Mouse (Mus musculus) adipocyte (in vitro differentiated cells): ENCODE data around the gene Mboat7.
"Not testable (repeated sequence)": the region's sequence is repeated elsewhere in the genome, so short reads cannot be mapped to it uniquely, and the experiment has no call there.

Experiments used
- DNase-seq: peaks from one replicate; pipeline ENCODE4 v3.0.0-alpha.2; 2016; ENCODE audit warnings: low spot score

Gene Mboat7

GRCm38 (mm10) chr7:3692987-3693808 is at the start of gene Mboat7:
Gene Mboat7 (minus strand): TSS chr7:3693523.
- peak; percentile 97 for DNase-seq

- DNase-seq = not testable (repeated sequence)
Observed at GRCm38 (mm10) chr7:3732675-3733074, 39.4 kb upstream of the Mboat7 start.

- not testable (repeated sequence) for DNase-seq
Observed at GRCm38 (mm10) chr7:3725459-3725858, 32.1 kb upstream of the Mboat7 start.

- DNase-seq = not testable (repeated sequence)
Observed at GRCm38 (mm10) chr7:3720268-3720667, 26.9 kb upstream of the Mboat7 start, which contains the start of gene Pirb. Gene Pirb (minus strand): TSS chr7:3720391.

GRCm38 (mm10) chr7:3715249-3715648 is 21.9 kb upstream of the Mboat7 start:
- no peak for DNase-seq

GRCm38 (mm10) chr7:3712264-3712942 is 19.1 kb upstream of the Mboat7 start:
- no peak for DNase-seq

GRCm38 (mm10) chr7:3709000-3709399 is 15.7 kb upstream of the Mboat7 start:
- DNase-seq = no peak

- DNase-seq = not testable (repeated sequence)
Observed at GRCm38 (mm10) chr7:3708447-3708980, 15.2 kb upstream of the Mboat7 start.

- no peak for DNase-seq
Observed at GRCm38 (mm10) chr7:3707568-3708413, 14.5 kb upstream of the Mboat7 start.

GRCm38 (mm10) chr7:3707027-3707426 is 13.7 kb upstream of the Mboat7 start:
- DNase-seq = no peak

GRCm38 (mm10) chr7:3706343-3706934 is 13.1 kb upstream of the Mboat7 start:
- DNase-seq = no peak

GRCm38 (mm10) chr7:3705911-3706310 is 12.6 kb upstream of the Mboat7 start:
- no peak for DNase-seq

- not testable (repeated sequence) for DNase-seq
Observed at GRCm38 (mm10) chr7:3705461-3705860, 12.1 kb upstream of the Mboat7 start.

GRCm38 (mm10) chr7:3704475-3704874 is 11.2 kb upstream of the Mboat7 start:
- DNase-seq = no peak

GRCm38 (mm10) chr7:3703879-3704441 is 10.6 kb upstream of the Mboat7 start, which contains the start of gene Rps9:
Gene Rps9 (plus strand): TSS chr7:3703993.
- peak; percentile 94 for DNase-seq

GRCm38 (mm10) chr7:3703148-3703878 is 10.0 kb upstream of the Mboat7 start:
- no peak for DNase-seq

- DNase-seq = no peak
Observed at GRCm38 (mm10) chr7:3698471-3698870, 5.1 kb upstream of the Mboat7 start.

GRCm38 (mm10) chr7:3694949-3695305 is 1.6 kb upstream of the Mboat7 start:
- peak; percentile 39 for DNase-seq

GRCm38 (mm10) chr7:3694076-3694948 is 989 bp upstream of the Mboat7 start:
- peak; percentile 90 for DNase-seq

GRCm38 (mm10) chr7:3693809-3694075 is 419 bp upstream of the Mboat7 start:
- DNase-seq = no peak
